ENCODE assay signal across 23 mouse cellular contexts in the genomic region with DNA sequence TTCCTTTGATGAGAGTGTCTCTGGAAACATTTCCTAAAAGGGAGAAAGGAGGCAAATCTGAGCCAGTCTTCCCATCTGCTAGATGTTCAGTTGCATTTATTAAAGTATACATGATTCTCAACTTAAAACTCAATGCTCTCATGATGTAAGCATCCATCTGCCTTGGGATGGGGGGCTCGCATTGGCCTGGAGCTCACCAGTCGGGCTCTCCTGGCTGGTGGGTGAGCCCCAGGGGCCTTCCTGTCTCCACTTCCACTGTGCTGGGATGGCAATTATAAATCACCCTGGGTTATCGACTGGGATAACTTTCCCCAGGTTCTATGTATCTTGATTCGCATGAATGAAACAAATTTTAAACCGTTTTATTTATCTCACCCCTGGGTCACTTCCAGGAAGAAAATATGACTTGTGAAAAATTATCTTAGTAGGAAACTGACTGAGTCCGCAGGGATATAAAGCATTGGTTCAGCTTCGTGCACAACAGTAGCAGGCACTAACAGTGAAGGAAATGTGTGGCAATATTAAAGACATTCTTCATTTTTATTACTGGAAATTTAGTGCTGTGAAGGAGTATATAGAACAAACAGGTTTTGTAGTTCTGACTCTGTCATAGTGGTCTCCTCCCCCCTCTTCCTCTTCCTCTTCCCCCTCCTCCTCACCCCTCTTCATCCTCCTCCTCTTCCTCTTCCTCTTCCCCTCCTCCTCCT. TPM values are rescaled to one million over a fixed set of nuclear protein-coding genes. Genes with fewer than 3 reads are reported as not detected.
DNase-seq lines count a peak whose midpoint lies in the region; ATAC-seq lines count a peak whose summit lies in the region.
"Had no signal": no experiment of that assay in that cellular context is flagged by ENCODE, and none has a peak within 500 bp of the region (broad histone marks: within the 10 kb centered on the region; RNA-seq: fewer than 3 reads in every experiment).

No protein-coding gene starts in this region.

- no peaks in the 10 kb centered on the region for H3K27me3 ChIP-seq in heart, embryonic 12.5 days (replicated peaks)
- no peaks in the 10 kb centered on the region for H3K27me3 ChIP-seq in hindbrain, embryonic 14.5 days (ENCODE audit: control insufficient read depth, insufficient read depth, low read length)
- H3K27me3 ChIP-seq in hindbrain, embryonic 12.5 days: no peaks in the 10 kb centered on the region
- no peaks in the 10 kb centered on the region for H3K27me3 ChIP-seq in neural tube, embryonic 12.5 days (replicated peaks)
- H3K27me3 ChIP-seq in stomach, embryonic 16.5 days (ENCODE audit: control insufficient read depth, insufficient read depth, low read length): no peaks in the 10 kb centered on the region
- H3K27me3 ChIP-seq: embryonic facial prominence, embryonic 13.5 days; midbrain, embryonic 13.5 days had no signal

- no peak overlapping the region for H3K4me2 ChIP-seq in heart, embryonic 12.5 days
- H3K4me2 ChIP-seq in hindbrain, embryonic 14.5 days (replicated peaks): no peak overlapping the region
- H3K4me2 ChIP-seq in hindbrain, embryonic 12.5 days (replicated peaks): no peak overlapping the region
- H3K4me2 ChIP-seq in neural tube, embryonic 12.5 days (replicated peaks): no peak overlapping the region
- no peak overlapping the region for H3K4me2 ChIP-seq in stomach, embryonic 16.5 days (ENCODE audit: low read depth, low read length)
- H3K4me2 ChIP-seq: embryonic facial prominence, embryonic 13.5 days; midbrain, embryonic 13.5 days had no signal

- H3K9me3 ChIP-seq in heart, embryonic 12.5 days (replicated peaks): no peaks in the 10 kb centered on the region
- no peaks in the 10 kb centered on the region for H3K9me3 ChIP-seq in hindbrain, embryonic 14.5 days (ENCODE audit: control insufficient read depth, low read length)
- no peaks in the 10 kb centered on the region for H3K9me3 ChIP-seq in hindbrain, embryonic 12.5 days (replicated peaks)
- H3K9me3 ChIP-seq in neural tube, embryonic 12.5 days: no peaks in the 10 kb centered on the region
- no peaks in the 10 kb centered on the region; the same call in 1 of the 2 replicates for H3K9me3 ChIP-seq in stomach, embryonic 16.5 days (replicated peaks; ENCODE audit: control insufficient read depth, low read length)
- H3K9me3 ChIP-seq: embryonic facial prominence, embryonic 13.5 days; midbrain, embryonic 13.5 days had no signal

- intact Hi-C loops in heart, postnatal 25 days (cut with DNase I): no loop called here
- intact Hi-C loops in gastrocnemius, postnatal 14 days (cut with DNase I; ENCODE audit: low total_unique reads): no loop called here

- no peak overlapping the region for H3K9ac ChIP-seq in heart, embryonic 12.5 days
- no peak overlapping the region for H3K9ac ChIP-seq in hindbrain, embryonic 14.5 days
- no peak overlapping the region for H3K9ac ChIP-seq in hindbrain, embryonic 12.5 days
- H3K9ac ChIP-seq in neural tube, embryonic 12.5 days: no peak overlapping the region
- no peak overlapping the region for H3K9ac ChIP-seq in stomach, embryonic 16.5 days (ENCODE audit: low read length)
- H3K9ac ChIP-seq: embryonic facial prominence, embryonic 13.5 days; midbrain, embryonic 13.5 days had no signal

- peaks cover 19% of the 10 kb centered on the region for H3K4me1 ChIP-seq in heart, embryonic 12.5 days (replicated peaks)
- no peaks in the 10 kb centered on the region for H3K4me1 ChIP-seq in hindbrain, embryonic 14.5 days (replicated peaks; ENCODE audit: control insufficient read depth, insufficient read depth, low read length)
- no peaks in the 10 kb centered on the region for H3K4me1 ChIP-seq in hindbrain, embryonic 12.5 days
- H3K4me1 ChIP-seq in neural tube, embryonic 12.5 days: no peaks in the 10 kb centered on the region
- no peaks in the 10 kb centered on the region for H3K4me1 ChIP-seq in stomach, embryonic 16.5 days (ENCODE audit: control insufficient read depth, insufficient read depth, low read length)
- H3K4me1 ChIP-seq: embryonic facial prominence, embryonic 13.5 days; midbrain, embryonic 13.5 days had no signal

- ATAC-seq in heart, embryonic 12.5 days (ENCODE audit: insufficient number of reproducible peaks, low FRiP score): no peak
- peak; percentile 43; the same call in 1 of the 2 replicates for ATAC-seq in hindbrain, embryonic 14.5 days (ENCODE audit: low FRiP score)
- ATAC-seq in hindbrain, embryonic 12.5 days (ENCODE audit: low FRiP score): no peak
- ATAC-seq in neural tube, embryonic 12.5 days (ENCODE audit: low FRiP score, low read depth): peak; percentile 37; the same call in 1 of the 2 replicates
- ATAC-seq in stomach, embryonic 16.5 days (ENCODE audit: insufficient read depth, low FRiP score): no peak; the same call in 1 of the 2 replicates
- ATAC-seq: inflammation-experienced regulatory T-cells, adult 6 months; midbrain, embryonic 13.5 days had no signal

- H3K4me3 ChIP-seq in heart, embryonic 12.5 days: no peak overlapping the region
- no peak overlapping the region for H3K4me3 ChIP-seq in hindbrain, embryonic 14.5 days (replicated peaks; ENCODE audit: low read length)
- H3K4me3 ChIP-seq in hindbrain, embryonic 12.5 days: no peak overlapping the region
- no peak overlapping the region for H3K4me3 ChIP-seq in neural tube, embryonic 12.5 days
- H3K4me3 ChIP-seq in stomach, embryonic 16.5 days (replicated peaks; ENCODE audit: low read length): no peak overlapping the region
- H3K4me3 ChIP-seq: embryonic facial prominence, embryonic 13.5 days; midbrain, embryonic 13.5 days; myocyte had no signal

- H3K36me3 ChIP-seq in heart, embryonic 12.5 days: peaks cover 42% of the 10 kb centered on the region
- no peaks in the 10 kb centered on the region for H3K36me3 ChIP-seq in hindbrain, embryonic 14.5 days (replicated peaks; ENCODE audit: control insufficient read depth, insufficient read depth)
- no peaks in the 10 kb centered on the region for H3K36me3 ChIP-seq in hindbrain, embryonic 12.5 days
- no peaks in the 10 kb centered on the region for H3K36me3 ChIP-seq in neural tube, embryonic 12.5 days
- H3K36me3 ChIP-seq in stomach, embryonic 16.5 days (ENCODE audit: control insufficient read depth, insufficient read depth, low read length): no peaks in the 10 kb centered on the region
- H3K36me3 ChIP-seq: embryonic facial prominence, embryonic 13.5 days; midbrain, embryonic 13.5 days had no signal

- 73% methylated on average over 7 of the region's 7 CpGs for WGBS in heart, embryonic 12.5 days
- WGBS in hindbrain, embryonic 14.5 days: 78% methylated on average over 7 of the region's 7 CpGs
- 83% methylated on average over 7 of the region's 7 CpGs for WGBS in hindbrain, embryonic 12.5 days
- WGBS in neural tube, embryonic 12.5 days: 75% methylated on average over 7 of the region's 7 CpGs
- 56% methylated on average over 7 of the region's 7 CpGs for WGBS in stomach, embryonic 16.5 days

- DNase-seq in heart, postnatal 25 days (ENCODE audit: low spot score): no peak
- peak; percentile 32 for DNase-seq in hindbrain, embryonic 14.5 days (ENCODE audit: low spot score)
- no peak for DNase-seq in neural tube, embryonic 10.5 days (ENCODE audit: extremely low spot score, low spot score)
- DNase-seq in gastrocnemius, postnatal 14 days: no peak
- DNase-seq: adrenal gland, postnatal 25 days; B cell, adult 2 months; cerebellum, adult 11-12 months; cerebellum, postnatal 14 days; heart, adult 11 months; liver; lung, postnatal 10 days; thymus, adult 18-20 months; thymus, postnatal 4 days had no signal

- peak overlapping the region; percentile 29; the same call in 1 of the 2 replicates for H3K27ac ChIP-seq in heart, embryonic 12.5 days (ENCODE audit: poor library complexity, severe bottlenecking)
- H3K27ac ChIP-seq in hindbrain, embryonic 14.5 days: no peak overlapping the region
- no peak overlapping the region for H3K27ac ChIP-seq in hindbrain, embryonic 12.5 days
- H3K27ac ChIP-seq in neural tube, embryonic 12.5 days: no peak overlapping the region
- 0 out of 2 replicates have a peak overlapping the region, but pooled peaks have one; percentile 1 for H3K27ac ChIP-seq in stomach, embryonic 16.5 days (ENCODE audit: low read length)
- H3K27ac ChIP-seq: embryonic facial prominence, embryonic 13.5 days; kidney, postnatal 0 days; midbrain, embryonic 13.5 days had no signal

RNA-seq across cellular contexts. Expression of gene Abcc9, which starts 19.0 kb away (rescaled TPM):
- 22.7 and 24.3 TPM in 2 replicates for polyA plus RNA-seq in heart, embryonic 12.5 days (2016; fragmentation: Nextera tagmentation; extraction: Ambion mirVana)
- total RNA-seq in heart, postnatal 25 days (2021): 100 to 1,000 TPM; 215 to 223 TPM
- polyA plus RNA-seq in hindbrain, embryonic 14.5 days (2014; fragmentation: Nextera tagmentation; extraction: Ambion mirVana): 4.6 and 4.9 TPM in 2 replicates
- 2.4 and 2.8 TPM in 2 replicates for polyA plus RNA-seq in hindbrain, embryonic 12.5 days (2016; fragmentation: Nextera tagmentation; extraction: Ambion mirVana)
- 2.1 and 2.4 TPM in 2 replicates for polyA plus RNA-seq in neural tube, embryonic 12.5 days (2016; fragmentation: Nextera tagmentation; extraction: Ambion mirVana)
- polyA plus RNA-seq in stomach, embryonic 16.5 days (2015; fragmentation: Nextera tagmentation; extraction: Ambion mirVana): 14.7 and 14.9 TPM in 2 replicates
- total RNA-seq in gastrocnemius, postnatal 14 days (2021): 100 to 1,000 TPM; 126 to 127 TPM
- total RNA-seq: megakaryocyte progenitor cell, adult 5-6 weeks had no signal

Comparison
In these comparisons a context has a peak if more than half of its experiments do, and no peak if none do; other contexts are left out.
1. ATAC-seq: peak in hindbrain, embryonic 14.5 days (single experiment) and neural tube, embryonic 12.5 days (single experiment); none in heart, embryonic 12.5 days (single experiment), hindbrain, embryonic 12.5 days (single experiment) and stomach, embryonic 16.5 days (single experiment).
2. H3K27ac ChIP-seq: peak in heart, embryonic 12.5 days (single experiment) and stomach, embryonic 16.5 days (single experiment); none in hindbrain, embryonic 14.5 days (single experiment), hindbrain, embryonic 12.5 days (single experiment) and neural tube, embryonic 12.5 days (single experiment).